Mouse (Mus musculus) ovary, adult 18-20 months (tissue): ENCODE results near the gene Foxs1.

Experiments used
- DNase-seq: peaks from one replicate; pipeline ENCODE4 v3.0.0; 2022; ENCODE audit warnings: low spot score, mixed read lengths

The Foxs1 gene

GRCm38 (mm10) chr2:152903586-152903985 lies 29.4 kb downstream of the Foxs1 start:
- DNase-seq, result no peak

- DNase-seq, result no peak
These were observed 30.4 kb downstream of the Foxs1 start for GRCm38 (mm10) chr2:152902658-152903057.

GRCm38 (mm10) chr2:152901296-152901695 lies 31.7 kb downstream of the Foxs1 start:
- no peak for DNase-seq

- DNase-seq, result no peak
These were observed 34.0 kb downstream of the Foxs1 start for GRCm38 (mm10) chr2:152899011-152899410.

GRCm38 (mm10) chr2:152896926-152897325 lies 36.1 kb downstream of the Foxs1 start:
- no peak for DNase-seq

- DNase-seq, result no peak
These were observed 37.2 kb downstream of the Foxs1 start for GRCm38 (mm10) chr2:152895834-152896233.

- no peak for DNase-seq
These were observed 44.2 kb downstream of the Foxs1 start for GRCm38 (mm10) chr2:152888774-152889173.

GRCm38 (mm10) chr2:152887230-152887629 lies 45.8 kb downstream of the Foxs1 start:
- no peak for DNase-seq

GRCm38 (mm10) chr2:152884101-152884645 lies 48.8 kb downstream of the Foxs1 start:
- DNase-seq, result no peak
